Mouse (Mus musculus): ENCODE measurements at regions not wholly inside any gene's neighbourhood (a gene's known extent, or its start where the extent isn't known, plus 50 kb on each side); places are given as distances from the start of the nearest gene placed in this dataset.

DNA sequence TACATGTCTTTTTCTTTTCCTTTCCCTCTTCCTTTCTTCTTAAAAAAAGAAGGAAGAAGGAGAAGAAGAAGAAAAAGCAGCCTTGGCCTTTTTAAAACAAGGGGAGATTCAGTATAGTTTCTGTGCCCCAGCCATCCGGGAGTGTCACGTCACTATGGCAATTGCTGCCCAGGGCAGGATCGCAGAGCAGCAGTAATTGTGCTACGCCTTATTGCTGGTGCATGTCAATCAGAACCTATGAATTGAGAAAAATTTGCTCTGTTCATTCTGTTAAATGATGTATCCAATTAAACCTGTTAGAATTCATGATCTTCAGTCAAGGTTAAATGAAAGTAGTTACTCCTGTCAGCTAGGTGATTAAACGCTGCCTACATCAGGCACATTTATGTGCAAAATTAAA lies 85.4 kb downstream of the Cdca7 start:
- H3K27me3 ChIP-seq (replicated peaks), result 0 out of 2 replicates have a peak, but pooled peaks cover 6% of the 10 kb centered on the region
- no peak overlapping the region for H3K9ac ChIP-seq
- 84% methylated on average over 5 of the region's 5 CpGs for WGBS
- peaks cover 13% of the 10 kb centered on the region; the same call in 1 of the 2 replicates for H3K4me1 ChIP-seq (replicated peaks)
- no peak overlapping the region for H3K4me3 ChIP-seq
- H3K9me3 ChIP-seq (replicated peaks), result no peaks in the 10 kb centered on the region
- ATAC-seq (ENCODE audit: insufficient number of reproducible peaks, low FRiP score), result no peak
- no peaks in the 10 kb centered on the region for H3K36me3 ChIP-seq
- H3K27ac ChIP-seq (ENCODE audit: poor library complexity, severe bottlenecking), result no peak overlapping the region
- no peak overlapping the region for H3K4me2 ChIP-seq

GRCm38 (mm10) chr2:72578322-72578721 lies 102.4 kb downstream of the Cdca7 start:
- peaks cover 4% of the 10 kb centered on the region; the same call in 1 of the 2 replicates for H3K4me1 ChIP-seq (replicated peaks)
- WGBS, result 75% methylated on average over 1 of the region's 1 CpGs
- no peaks in the 10 kb centered on the region for H3K9me3 ChIP-seq (replicated peaks)
- no peak overlapping the region for H3K27ac ChIP-seq (ENCODE audit: poor library complexity, severe bottlenecking)
- no peaks in the 10 kb centered on the region for H3K36me3 ChIP-seq
- H3K9ac ChIP-seq, result no peak overlapping the region
- no peaks in the 10 kb centered on the region for H3K27me3 ChIP-seq (replicated peaks)
- no peak overlapping the region for H3K4me3 ChIP-seq
- ATAC-seq (ENCODE audit: insufficient number of reproducible peaks, low FRiP score), result no peak
- no peak overlapping the region for H3K4me2 ChIP-seq

GRCm38 (mm10) chr2:72581136-72581535 lies 105.2 kb downstream of the Cdca7 start:
- Histone ChIP-seq H3K27me3 (replicated peaks) (no peaks in the 10 kb centered on the region), H3K4me2 (no peak overlapping the region), H3K9ac (no peak overlapping the region), H3K36me3 (no peaks in the 10 kb centered on the region), H3K27ac (ENCODE audit: poor library complexity, severe bottlenecking) (no peak overlapping the region), H3K4me3 (no peak overlapping the region), H3K4me1 (replicated peaks) (peaks cover 4% of the 10 kb centered on the region; the same call in 1 of the 2 replicates), H3K9me3 (replicated peaks) (0 out of 2 replicates have a peak, but pooled peaks cover 3% of the 10 kb centered on the region)
- WGBS, result 50% methylated on average over 6 of the region's 6 CpGs
- ATAC-seq (ENCODE audit: insufficient number of reproducible peaks, low FRiP score), result no peak

DNA sequence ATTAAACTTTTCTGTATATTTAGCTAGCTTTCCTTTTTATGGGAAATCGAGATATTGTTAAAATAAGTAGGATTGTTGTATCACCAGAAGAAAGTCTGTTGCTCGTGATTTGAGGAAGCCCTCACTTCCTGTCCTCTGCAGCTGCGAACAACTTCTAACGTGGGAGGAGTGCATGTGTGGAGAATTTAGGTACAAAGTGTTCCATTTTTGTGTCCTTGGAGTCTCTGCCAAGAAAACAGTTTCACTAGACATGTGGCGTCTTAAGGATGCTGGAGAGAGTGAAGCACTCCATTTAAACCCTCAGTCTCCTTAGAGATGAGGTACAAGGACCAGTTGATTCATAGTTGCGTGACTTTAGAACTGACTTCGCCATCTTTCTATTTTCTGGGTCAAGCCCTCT lies 112.9 kb downstream of the Cdca7 start:
- no peak for ATAC-seq (ENCODE audit: insufficient number of reproducible peaks, low FRiP score)
- WGBS, result 62% methylated on average over 7 of the region's 7 CpGs
- Histone ChIP-seq H3K9me3 (replicated peaks) (0 out of 2 replicates have a peak, but pooled peaks cover 3% of the 10 kb centered on the region), H3K27me3 (replicated peaks) (no peaks in the 10 kb centered on the region), H3K9ac (no peak overlapping the region), H3K4me3 (no peak overlapping the region), H3K4me1 (replicated peaks) (no peaks in the 10 kb centered on the region), H3K27ac (ENCODE audit: poor library complexity, severe bottlenecking) (no peak overlapping the region), H3K4me2 (no peak overlapping the region), H3K36me3 (no peaks in the 10 kb centered on the region)

- WGBS, result 53% methylated on average over 3 of the region's 3 CpGs
- no peaks in the 10 kb centered on the region for H3K27me3 ChIP-seq (replicated peaks)
- H3K4me2 ChIP-seq, result no peak overlapping the region
- no peaks in the 10 kb centered on the region for H3K4me1 ChIP-seq (replicated peaks)
- no peak overlapping the region for H3K9ac ChIP-seq
- H3K4me3 ChIP-seq, result no peak overlapping the region
- H3K36me3 ChIP-seq, result no peaks in the 10 kb centered on the region
- no peak for ATAC-seq (ENCODE audit: insufficient number of reproducible peaks, low FRiP score)
- H3K27ac ChIP-seq (ENCODE audit: poor library complexity, severe bottlenecking), result no peak overlapping the region
- no peaks in the 10 kb centered on the region; the same call in 1 of the 2 replicates for H3K9me3 ChIP-seq (replicated peaks)
Observed at GRCm38 (mm10) chr2:72592011-72592410, 116.1 kb downstream of the Cdca7 start.

DNA sequence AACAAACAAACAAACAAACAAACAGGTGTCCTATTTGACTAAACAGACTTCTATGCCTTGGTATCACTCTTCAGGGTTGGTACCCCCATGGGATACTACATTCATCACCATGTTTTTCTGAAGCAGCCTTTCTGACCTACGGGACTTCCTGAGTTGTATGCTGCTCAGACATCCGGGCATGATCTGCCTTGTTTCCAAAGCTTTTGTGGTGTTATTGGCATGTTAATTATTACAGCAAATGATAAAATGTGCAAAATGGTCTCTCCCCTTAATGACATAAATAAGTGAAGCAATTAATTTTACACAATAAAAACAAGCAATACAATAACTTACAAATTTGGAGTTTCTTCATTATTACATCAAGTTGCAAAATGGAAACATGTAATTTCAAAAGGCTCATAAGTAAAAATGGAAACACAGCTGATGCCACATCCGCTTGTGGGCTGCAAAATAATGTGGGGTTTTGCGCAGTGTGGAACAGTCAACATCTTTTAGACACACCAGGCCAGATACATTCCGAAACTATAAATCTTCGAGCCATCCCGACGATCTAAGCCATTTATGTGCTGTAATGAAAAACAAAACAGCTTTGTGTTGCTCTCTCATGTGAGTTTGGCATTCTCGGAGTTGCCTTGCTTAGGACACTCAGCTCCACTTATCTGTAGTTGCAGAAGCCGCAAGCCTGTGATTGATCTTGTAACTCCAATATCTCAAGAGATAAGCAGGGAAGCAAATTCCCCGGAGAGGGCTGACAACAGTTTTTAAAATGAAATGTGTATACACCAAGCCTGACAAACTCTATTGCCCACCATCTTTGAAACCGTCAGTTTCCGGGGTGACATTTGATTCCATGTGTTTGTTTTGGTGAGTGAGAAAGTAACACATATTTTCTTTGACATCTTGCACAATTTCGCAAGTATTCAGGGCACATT lies 121.3 kb downstream of the Cdca7 start:
- no peaks in the 10 kb centered on the region for H3K36me3 ChIP-seq
- no peaks in the 10 kb centered on the region; the same call in 1 of the 2 replicates for H3K9me3 ChIP-seq (replicated peaks)
- 57% methylated on average over 14 of the region's 14 CpGs for WGBS
- no peak overlapping the region for H3K4me2 ChIP-seq
- H3K27ac ChIP-seq (ENCODE audit: poor library complexity, severe bottlenecking), result no peak overlapping the region
- peaks cover 5% of the 10 kb centered on the region; the same call in 1 of the 2 replicates for H3K4me1 ChIP-seq (replicated peaks)
- ATAC-seq (ENCODE audit: insufficient number of reproducible peaks, low FRiP score), result no peak
- no peak overlapping the region for H3K4me3 ChIP-seq
- H3K27me3 ChIP-seq (replicated peaks), result no peaks in the 10 kb centered on the region
- H3K9ac ChIP-seq, result no peak overlapping the region

DNA sequence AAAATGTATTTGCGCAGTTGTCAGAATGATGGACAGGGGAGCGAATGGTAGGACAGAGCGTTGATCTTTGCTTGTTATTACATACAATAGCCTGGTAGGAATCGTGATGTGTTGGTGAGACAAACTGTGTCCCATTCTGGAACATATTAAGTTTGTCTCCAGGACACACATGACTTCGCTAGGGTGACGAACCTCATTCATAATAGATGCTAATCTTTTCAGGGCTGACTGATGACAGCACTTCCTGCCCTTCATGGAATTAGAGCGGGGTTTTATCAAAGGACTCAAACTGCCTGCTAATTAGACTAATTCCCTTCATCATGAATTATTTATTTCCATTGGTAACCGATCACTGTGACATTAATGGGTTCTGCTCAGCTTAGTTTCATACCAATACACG lies 122.0 kb downstream of the Cdca7 start:
- Histone ChIP-seq H3K4me1 (replicated peaks) (peaks cover 5% of the 10 kb centered on the region; the same call in 1 of the 2 replicates), H3K4me2 (no peak overlapping the region), H3K4me3 (no peak overlapping the region), H3K27me3 (replicated peaks) (no peaks in the 10 kb centered on the region), H3K36me3 (no peaks in the 10 kb centered on the region), H3K9ac (no peak overlapping the region), H3K9me3 (replicated peaks) (no peaks in the 10 kb centered on the region; the same call in 1 of the 2 replicates), H3K27ac (ENCODE audit: poor library complexity, severe bottlenecking) (no peak overlapping the region)
- no peak for ATAC-seq (ENCODE audit: insufficient number of reproducible peaks, low FRiP score)
- WGBS, result 71% methylated on average over 9 of the region's 9 CpGs

GRCm38 (mm10) chr2:72600723-72601122 lies 124.8 kb downstream of the Cdca7 start:
- ATAC-seq (ENCODE audit: insufficient number of reproducible peaks, low FRiP score), result no peak
- Histone ChIP-seq H3K9ac (no peak overlapping the region), H3K27ac (ENCODE audit: poor library complexity, severe bottlenecking) (no peak overlapping the region), H3K4me1 (replicated peaks) (peaks cover 5% of the 10 kb centered on the region; the same call in 1 of the 2 replicates), H3K36me3 (no peaks in the 10 kb centered on the region), H3K9me3 (replicated peaks) (no peaks in the 10 kb centered on the region), H3K4me3 (no peak overlapping the region), H3K27me3 (replicated peaks) (no peaks in the 10 kb centered on the region), H3K4me2 (no peak overlapping the region)

- Histone ChIP-seq H3K27me3 (replicated peaks) (no peaks in the 10 kb centered on the region), H3K9me3 (replicated peaks) (no peaks in the 10 kb centered on the region), H3K4me1 (replicated peaks) (peaks cover 5% of the 10 kb centered on the region; the same call in 1 of the 2 replicates), H3K27ac (ENCODE audit: poor library complexity, severe bottlenecking) (no peak overlapping the region), H3K4me3 (no peak overlapping the region), H3K36me3 (no peaks in the 10 kb centered on the region), H3K9ac (no peak overlapping the region), H3K4me2 (no peak overlapping the region)
- no peak for ATAC-seq (ENCODE audit: insufficient number of reproducible peaks, low FRiP score)
- 69% methylated on average over 1 of the region's 1 CpGs for WGBS
Observed at GRCm38 (mm10) chr2:72602152-72602551, 126.2 kb downstream of the Cdca7 start.

DNA sequence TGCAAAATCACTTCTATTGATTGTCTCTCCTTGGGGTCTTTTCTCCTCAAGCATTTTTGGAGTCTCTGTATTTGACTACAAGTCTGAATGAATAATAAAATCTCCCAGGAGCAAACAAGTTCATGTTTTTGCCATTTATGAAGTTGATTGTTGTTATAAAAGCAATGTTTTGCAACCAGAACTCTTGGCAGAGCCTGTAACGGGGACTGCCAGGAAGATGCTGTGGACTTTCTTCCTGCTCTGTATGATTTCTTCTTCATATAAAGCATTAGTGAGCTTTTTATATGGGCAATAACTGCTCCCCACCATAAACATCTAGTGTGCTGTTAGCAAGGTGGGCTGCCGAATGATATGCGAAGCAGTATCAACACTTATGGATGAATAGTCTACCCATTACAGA lies 136.3 kb downstream of the Cdca7 start:
- Histone ChIP-seq H3K9me3 (replicated peaks) (0 out of 2 replicates have a peak, but pooled peaks cover 3% of the 10 kb centered on the region), H3K27ac (ENCODE audit: poor library complexity, severe bottlenecking) (no peak overlapping the region), H3K4me3 (no peak overlapping the region), H3K27me3 (replicated peaks) (0 out of 2 replicates have a peak, but pooled peaks cover 9% of the 10 kb centered on the region), H3K9ac (no peak overlapping the region), H3K4me2 (no peak overlapping the region), H3K4me1 (replicated peaks) (0 out of 2 replicates have a peak, but pooled peaks cover 5% of the 10 kb centered on the region), H3K36me3 (no peaks in the 10 kb centered on the region)
- WGBS, result 91% methylated on average over 3 of the region's 3 CpGs
- ATAC-seq (ENCODE audit: insufficient number of reproducible peaks, low FRiP score), result no peak

- peaks cover 8% of the 10 kb centered on the region; the same call in 1 of the 2 replicates for H3K4me1 ChIP-seq (replicated peaks)
- no peak for ATAC-seq (ENCODE audit: insufficient number of reproducible peaks, low FRiP score)
- no peak overlapping the region for H3K4me2 ChIP-seq
- H3K27ac ChIP-seq (ENCODE audit: poor library complexity, severe bottlenecking), result no peak overlapping the region
- no peak overlapping the region for H3K9ac ChIP-seq
- 0 out of 2 replicates have a peak, but pooled peaks cover 9% of the 10 kb centered on the region for H3K27me3 ChIP-seq (replicated peaks)
- H3K4me3 ChIP-seq, result no peak overlapping the region
- WGBS, result 59% methylated on average over 8 of the region's 8 CpGs
- H3K9me3 ChIP-seq (replicated peaks), result no peaks in the 10 kb centered on the region
- H3K36me3 ChIP-seq, result no peaks in the 10 kb centered on the region
Observed at GRCm38 (mm10) chr2:72614256-72614655, 138.3 kb downstream of the Cdca7 start.

Data from heart, embryonic 12.5 days (tissue).